Mouse (Mus musculus) kidney, adult 9 months (tissue): ENCODE results near the gene Poln.

Source experiments
- DNase-seq: peaks from one replicate; pipeline ENCODE4 v3.0.0; 2022

The Poln gene

DNA sequence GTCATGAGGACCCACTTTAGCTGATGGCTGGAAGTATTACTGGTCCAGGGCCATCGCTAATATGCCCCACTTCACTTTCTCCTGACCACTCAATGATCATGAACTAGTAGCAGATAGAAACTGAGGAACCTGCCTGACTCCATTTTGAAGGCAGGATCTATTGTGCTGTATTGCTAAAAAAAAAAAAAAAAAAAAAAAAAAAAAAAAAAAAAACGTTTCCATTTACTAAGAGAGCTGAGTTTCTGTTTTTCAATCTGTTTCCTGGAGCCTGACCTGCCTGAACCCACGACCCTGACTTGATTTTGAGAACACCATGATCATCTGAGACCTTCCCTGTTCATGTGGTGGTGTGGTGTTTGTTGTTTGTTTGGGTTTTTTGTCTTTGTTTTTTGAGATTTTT is 193.0 kb downstream of the Poln start:
- DNase-seq, result no peak

DNA sequence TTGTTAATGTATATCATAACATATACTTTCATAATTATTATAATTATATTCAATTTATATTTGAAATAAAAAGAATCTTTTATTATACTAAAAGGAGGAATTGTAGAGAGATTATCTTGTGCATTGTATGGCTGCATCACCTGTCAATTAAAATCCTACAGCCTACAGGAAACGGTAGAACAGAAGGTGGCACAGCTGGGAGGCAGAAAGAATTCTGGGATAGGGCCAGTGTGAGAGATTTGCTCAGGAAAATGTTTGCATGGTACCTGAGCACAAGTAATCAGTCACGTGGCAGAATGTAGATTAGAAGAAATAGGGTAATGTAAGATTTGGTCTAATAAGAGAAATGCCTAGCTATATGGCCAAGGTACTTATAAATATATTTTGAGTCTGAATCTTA is 194.5 kb downstream of the Poln start:
- DNase-seq, result no peak

DNA sequence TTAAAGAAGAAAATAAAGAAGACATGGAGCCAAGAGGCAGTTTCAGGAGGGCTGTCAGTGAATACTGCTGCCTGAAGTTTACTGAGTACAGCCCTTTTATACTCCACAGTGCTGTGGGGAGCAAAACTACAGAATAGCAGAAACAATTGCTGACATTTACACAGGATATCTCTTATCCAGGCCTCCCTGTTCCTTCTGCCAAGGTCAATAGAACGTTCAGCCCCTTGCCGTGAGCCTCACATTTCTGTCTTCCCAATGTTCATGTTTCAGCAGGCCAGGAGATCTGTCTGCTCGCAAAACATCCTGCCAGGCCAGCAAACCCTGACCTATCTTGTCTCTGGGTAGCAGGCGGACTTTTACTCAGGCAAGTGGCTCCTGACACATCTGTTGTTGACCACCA is 209.9 kb downstream of the Poln start:
- no peak for DNase-seq
